Mouse (Mus musculus) ES-Bruce4 (cell line): ENCODE results near the gene B9d2.

Experiments
- CTCF ChIP-seq: IDR thresholded peaks from one replicate; pipeline ENCODE4 v1.8.1; 2011; ENCODE audit warnings: low read depth, low read length
- POLR2A ChIP-seq: IDR thresholded peaks from one replicate; pipeline ENCODE4 v1.8.1; 2011; ENCODE audit warnings: low read length; ENCODE audit not compliant: insufficient read depth

DNA sequence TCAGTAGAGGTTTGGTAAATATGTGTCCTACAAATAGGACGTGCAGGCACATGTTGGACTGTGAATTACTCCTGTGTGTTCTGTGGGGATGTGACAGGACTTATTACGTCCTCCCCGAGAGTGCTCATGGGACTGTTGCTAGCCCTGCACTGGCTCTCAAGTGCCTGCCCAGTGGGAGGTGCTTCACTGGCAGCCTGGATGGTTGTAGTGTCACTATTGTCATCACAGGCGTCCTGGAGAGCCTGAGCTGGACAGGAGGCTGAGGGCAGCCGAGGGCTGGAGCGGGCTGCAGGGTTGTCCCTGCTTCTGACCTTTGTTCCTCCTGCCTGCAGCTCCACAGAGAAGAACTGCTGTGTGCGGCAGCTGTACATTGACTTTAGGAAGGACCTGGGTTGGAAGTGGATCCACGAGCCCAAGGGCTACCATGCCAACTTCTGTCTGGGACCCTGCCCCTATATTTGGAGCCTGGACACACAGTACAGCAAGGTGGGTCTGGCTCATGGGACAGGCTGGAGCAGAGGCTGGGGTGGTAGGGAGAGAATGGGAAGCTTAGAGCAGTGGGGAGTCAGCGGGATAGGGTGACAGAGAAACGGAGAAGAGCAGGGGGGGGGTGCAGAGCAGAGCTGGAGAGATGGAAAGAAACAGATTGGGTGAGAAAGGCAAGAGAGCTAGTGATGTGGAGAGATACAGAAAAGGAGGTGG is 23.4 kb downstream of the B9d2 start:
- no peak for TF ChIP-seq CTCF
- TF ChIP-seq POLR2A, result no peak
